Mouse (Mus musculus) liver, embryonic 13.5 days (tissue): ENCODE measurements at regions not wholly inside any gene's neighbourhood (a gene's known extent, or its start where the extent isn't known, plus 50 kb on each side); places are given as distances from the start of the nearest gene placed in this dataset.

Experiments used
- ATAC-seq: fragments of 200-750 bp; cut with Nextera tagmentation; 2 replicates; pipeline ENCODE4 v1.8.0; 2017; ENCODE audit warnings: low read depth, mild to moderate bottlenecking, moderate number of reproducible peaks, moderate library complexity
- DNase-seq: peaks from one replicate; pipeline ENCODE4 v3.0.0; 2022
- H3K27ac ChIP-seq: fragments of 300-500 bp; sonication (generic); 2 replicates; pipeline ENCODE4 v1.5.1; 2015; ENCODE audit warnings: moderate library complexity, mild to moderate bottlenecking, inconsistent platforms
- H3K27me3 ChIP-seq: fragments of 300-500 bp; sonication (generic); 2 replicates; pipeline ENCODE4 v1.6.1; 2015; ENCODE audit warnings: mild to moderate bottlenecking, inconsistent platforms
- H3K36me3 ChIP-seq: fragments of 300-500 bp; sonication (generic); 2 replicates; pipeline ENCODE4 v1.6.1; 2015; ENCODE audit warnings: mild to moderate bottlenecking, inconsistent platforms
- H3K4me1 ChIP-seq: fragments of 300-500 bp; sonication (generic); replicated peaks from 2 replicates; pipeline ENCODE4 v1.6.1; 2015; ENCODE audit warnings: inconsistent platforms
- H3K4me2 ChIP-seq: fragments of 300-500 bp; sonication (generic); 2 replicates; pipeline ENCODE4 v1.6.1; 2015; ENCODE audit warnings: inconsistent platforms, mild to moderate bottlenecking, moderate library complexity
- H3K4me3 ChIP-seq: fragments of 300-500 bp; sonication (generic); replicated peaks from 2 replicates; pipeline ENCODE4 v1.5.1; 2015; ENCODE audit warnings: mild to moderate bottlenecking, inconsistent platforms
- H3K9ac ChIP-seq: fragments of 300-500 bp; sonication (generic); 2 replicates; pipeline ENCODE4 v1.6.1; 2015; ENCODE audit warnings: mild to moderate bottlenecking, inconsistent platforms
- H3K9me3 ChIP-seq: fragments of 300-500 bp; sonication (generic); replicated peaks from 2 replicates; pipeline ENCODE4 v1.6.1; 2016; ENCODE audit warnings: inconsistent platforms
- WGBS: fragments of 180-500 bp; shearing (Covaris S2); methylation state at CpG from one replicate; pipeline ENCODE4 v1.1.7; 2015; ENCODE audit not compliant: insufficient replicate concordance; 5-methylcytosine and 5-hydroxymethylcytosine counted together

DNA sequence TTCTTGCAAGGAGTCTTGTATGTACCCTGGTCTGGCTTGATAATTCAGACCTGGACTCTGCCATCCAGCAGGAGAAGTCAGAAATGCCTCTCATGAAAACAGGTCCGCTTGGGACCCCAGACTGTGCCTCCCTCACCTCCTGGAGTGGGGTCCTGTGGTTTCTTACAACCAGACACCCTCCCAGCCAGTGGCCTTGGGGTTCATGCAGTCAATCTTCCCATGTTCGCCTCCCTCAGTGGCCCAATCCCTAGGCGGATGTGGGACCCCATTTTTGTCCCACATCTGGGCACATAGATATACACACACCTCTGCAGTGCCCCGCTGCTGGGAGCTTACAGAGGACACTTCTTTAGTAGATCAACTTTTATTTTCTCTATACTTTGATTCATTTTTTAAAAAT lies 217.7 kb downstream of the Lrfn2 start:
- WGBS, result 58% methylated on average over 4 of the region's 4 CpGs
- H3K4me1 ChIP-seq, result no peaks in the 10 kb centered on the region
- H3K9ac ChIP-seq, result no peak overlapping the region
- DNase-seq (no peak), ATAC-seq (no peak)
- H3K4me2 ChIP-seq, result no peak overlapping the region
- H3K4me3 ChIP-seq, result no peak overlapping the region
- no peaks in the 10 kb centered on the region for H3K9me3 ChIP-seq
- H3K27me3 ChIP-seq, result no peaks in the 10 kb centered on the region
- no peak overlapping the region for H3K27ac ChIP-seq
- no peaks in the 10 kb centered on the region for H3K36me3 ChIP-seq

GRCm38 (mm10) chr17:49150971-49151422 lies 218.8 kb downstream of the Lrfn2 start:
- no peaks in the 10 kb centered on the region for H3K9me3 ChIP-seq
- no peak overlapping the region for H3K4me2 ChIP-seq
- no peak overlapping the region for H3K27ac ChIP-seq
- H3K4me1 ChIP-seq, result no peaks in the 10 kb centered on the region
- no peaks in the 10 kb centered on the region for H3K27me3 ChIP-seq
- WGBS, result 51% methylated on average over 3 of the region's 3 CpGs
- H3K36me3 ChIP-seq, result no peaks in the 10 kb centered on the region
- no peak overlapping the region for H3K4me3 ChIP-seq
- H3K9ac ChIP-seq, result no peak overlapping the region
- ATAC-seq (no peak), DNase-seq (no peak)

DNA sequence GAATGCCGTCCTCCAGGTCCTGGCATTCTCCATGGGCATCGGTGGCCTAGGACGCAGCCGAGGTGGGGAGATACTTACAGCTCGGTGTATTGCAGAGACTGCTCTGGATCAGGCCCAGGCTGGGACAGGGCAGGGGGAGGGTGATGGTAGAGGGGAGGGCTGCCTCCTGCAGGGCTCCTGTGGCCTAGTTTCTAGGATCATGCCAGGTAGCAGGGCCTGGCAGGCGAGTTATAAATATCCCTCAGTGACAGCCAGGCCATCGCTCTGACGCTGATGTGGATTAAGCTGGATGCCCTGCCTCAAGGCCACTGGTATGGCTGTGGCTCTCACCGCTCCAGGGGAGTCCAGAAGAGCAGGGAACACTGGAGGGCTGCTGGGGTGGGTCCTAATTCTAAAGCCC lies 221.8 kb downstream of the Lrfn2 start:
- ATAC-seq (no peak), DNase-seq (no peak)
- WGBS, result 66% methylated on average over 9 of the region's 9 CpGs
- Histone ChIP-seq H3K4me3 (no peak overlapping the region), H3K9me3 (no peaks in the 10 kb centered on the region), H3K4me1 (no peaks in the 10 kb centered on the region), H3K27ac (no peak overlapping the region), H3K36me3 (no peaks in the 10 kb centered on the region), H3K9ac (no peak overlapping the region), H3K27me3 (no peaks in the 10 kb centered on the region), H3K4me2 (no peak overlapping the region)

GRCm38 (mm10) chr17:49155001-49155515 lies 222.9 kb downstream of the Lrfn2 start:
- WGBS, result 76% methylated on average over 9 of the region's 9 CpGs
- Histone ChIP-seq H3K4me1 (no peaks in the 10 kb centered on the region), H3K27me3 (no peaks in the 10 kb centered on the region), H3K9me3 (no peaks in the 10 kb centered on the region), H3K4me2 (no peak overlapping the region), H3K4me3 (no peak overlapping the region), H3K27ac (no peak overlapping the region), H3K36me3 (no peaks in the 10 kb centered on the region), H3K9ac (no peak overlapping the region)
- ATAC-seq (no peak), DNase-seq (no peak)

- Histone ChIP-seq H3K27me3 (no peaks in the 10 kb centered on the region), H3K9ac (no peak overlapping the region), H3K36me3 (no peaks in the 10 kb centered on the region), H3K4me3 (no peak overlapping the region), H3K27ac (no peak overlapping the region), H3K4me2 (no peak overlapping the region), H3K4me1 (no peaks in the 10 kb centered on the region), H3K9me3 (no peaks in the 10 kb centered on the region)
- ATAC-seq, result no peak
- DNase-seq, result no peak
- WGBS, result 60% methylated on average over 2 of the region's 2 CpGs
Observed at GRCm38 (mm10) chr17:49157586-49157985, 225.4 kb downstream of the Lrfn2 start.

DNA sequence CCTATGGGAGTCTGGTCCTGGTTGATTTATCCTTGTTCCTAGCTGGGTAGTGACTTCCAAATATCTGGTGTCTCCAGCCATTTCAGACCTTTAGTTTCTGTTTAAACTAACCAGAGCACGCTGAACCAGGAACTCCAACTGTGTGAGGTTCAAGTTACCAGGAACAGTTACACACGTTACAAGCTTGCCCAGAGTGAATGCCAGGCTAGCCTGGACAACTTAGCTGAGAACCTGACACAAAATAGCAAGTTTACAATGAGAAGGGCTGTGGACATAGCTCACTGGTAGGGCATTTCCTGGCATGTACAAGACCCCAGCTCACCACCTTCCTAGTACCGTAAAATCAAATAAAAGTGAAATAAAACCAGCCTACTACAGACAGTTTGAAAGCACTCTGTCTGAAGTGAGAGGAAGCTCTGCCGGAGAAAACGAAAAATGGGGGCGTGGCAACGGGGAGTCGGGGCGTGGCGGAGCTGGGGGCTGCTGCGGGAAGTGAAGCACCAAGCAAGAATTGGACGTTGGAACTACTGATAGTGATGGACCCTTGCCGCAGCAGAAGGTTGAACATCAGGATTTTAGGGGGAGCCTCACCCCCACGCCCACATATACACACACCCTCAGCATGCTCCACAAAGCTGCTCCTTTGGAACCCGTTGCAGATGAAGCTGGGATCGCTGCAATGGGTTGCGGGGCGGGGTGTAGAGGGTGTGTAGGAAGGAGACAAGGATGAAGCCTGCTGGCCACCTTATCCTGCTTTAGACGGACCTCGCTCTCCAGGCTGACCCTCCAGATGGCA lies 239.3 kb downstream of the Lrfn2 start:
- ATAC-seq (no peak), DNase-seq (no peak)
- 5% methylated on average over 20 of the region's 20 CpGs for WGBS
- Histone ChIP-seq H3K4me2 (peak overlapping the region; percentile 47), H3K4me3 (0 out of 2 replicates have a peak overlapping the region, but pooled peaks have one; percentile 16), H3K9me3 (no peaks in the 10 kb centered on the region), H3K36me3 (no peaks in the 10 kb centered on the region), H3K4me1 (no peaks in the 10 kb centered on the region), H3K27ac (no peak overlapping the region), H3K9ac (no peak overlapping the region), H3K27me3 (peaks cover 10% of the 10 kb centered on the region)

- DNase-seq, result no peak
- Histone ChIP-seq H3K27ac (no peak overlapping the region), H3K4me1 (no peaks in the 10 kb centered on the region), H3K9ac (no peak overlapping the region), H3K27me3 (peaks cover 10% of the 10 kb centered on the region), H3K4me3 (0 out of 2 replicates have a peak overlapping the region, but pooled peaks have one; percentile 16), H3K4me2 (peak overlapping the region; percentile 47), H3K9me3 (no peaks in the 10 kb centered on the region), H3K36me3 (no peaks in the 10 kb centered on the region)
- 18% methylated on average over 15 of the region's 15 CpGs for WGBS
- no peak for ATAC-seq
Observed at GRCm38 (mm10) chr17:49172052-49172799, 240.0 kb downstream of the Lrfn2 start.

- H3K27ac ChIP-seq, result no peak overlapping the region
- peaks cover 10% of the 10 kb centered on the region for H3K27me3 ChIP-seq
- H3K9me3 ChIP-seq, result no peaks in the 10 kb centered on the region
- H3K4me3 ChIP-seq, result no peak overlapping the region
- ATAC-seq (no peak), DNase-seq (no peak)
- H3K36me3 ChIP-seq, result no peaks in the 10 kb centered on the region
- 45% methylated on average over 8 of the region's 8 CpGs for WGBS
- no peak overlapping the region for H3K4me2 ChIP-seq
- H3K9ac ChIP-seq, result no peak overlapping the region
- no peaks in the 10 kb centered on the region for H3K4me1 ChIP-seq
Observed at GRCm38 (mm10) chr17:49172800-49173150, 240.6 kb downstream of the Lrfn2 start.

DNA sequence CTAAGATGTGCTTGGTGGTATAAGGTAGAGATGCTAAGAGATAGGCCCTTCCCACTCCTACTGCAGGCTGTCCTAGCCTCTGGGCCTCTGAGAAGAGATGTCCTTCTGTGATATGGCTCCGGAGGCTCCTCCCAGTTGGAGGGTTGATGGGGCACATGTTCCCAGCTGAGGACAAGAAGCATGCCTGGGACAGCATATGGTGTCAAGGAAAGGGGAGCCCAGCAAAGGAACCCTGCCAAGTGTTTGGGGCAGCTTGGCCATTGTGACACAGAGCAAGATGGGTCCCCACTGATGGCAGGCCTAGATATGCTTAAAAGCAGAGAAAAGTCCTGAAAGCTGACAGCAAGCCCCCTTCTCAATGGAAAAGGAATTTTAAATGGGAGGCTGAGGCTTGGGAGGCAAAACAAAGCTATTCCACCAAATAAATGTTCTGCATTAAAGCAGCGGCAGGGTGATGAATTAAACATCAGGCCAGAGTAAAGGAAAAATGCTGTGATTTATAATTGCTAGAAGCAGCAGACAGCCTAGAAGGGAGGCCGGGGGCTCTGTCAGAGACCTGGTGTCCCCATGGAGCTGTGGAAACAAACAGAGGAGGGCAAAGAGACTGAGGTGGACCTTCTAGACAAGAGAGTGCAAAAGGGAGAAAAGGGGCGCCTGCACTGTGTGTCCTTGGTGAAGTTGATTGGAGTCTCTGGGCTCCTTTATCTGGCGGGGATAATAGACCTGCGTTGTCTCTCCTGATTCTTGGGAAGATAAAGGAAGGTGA lies 246.0 kb downstream of the Lrfn2 start:
- no peak for DNase-seq
- no peak for ATAC-seq
- WGBS, result 59% methylated on average over 6 of the region's 6 CpGs

GRCm38 (mm10) chr17:49182485-49182884 lies 245.7 kb upstream of the Mocs1 start:
- H3K27me3 ChIP-seq, result no peaks in the 10 kb centered on the region
- no peak overlapping the region for H3K4me2 ChIP-seq
- no peak overlapping the region for H3K9ac ChIP-seq
- no peaks in the 10 kb centered on the region for H3K36me3 ChIP-seq
- ATAC-seq (no peak), DNase-seq (no peak)
- no peaks in the 10 kb centered on the region for H3K4me1 ChIP-seq
- H3K9me3 ChIP-seq, result no peaks in the 10 kb centered on the region
- H3K27ac ChIP-seq, result no peak overlapping the region
- WGBS, result 6% methylated on average over 4 of the region's 4 CpGs
- no peak overlapping the region for H3K4me3 ChIP-seq

More for the DNA sequence above, 246.0 kb downstream of the Lrfn2 start:
- Histone ChIP-seq H3K9me3 (no peaks in the 10 kb centered on the region), H3K9ac (no peak overlapping the region), H3K4me3 (no peak overlapping the region), H3K4me1 (no peaks in the 10 kb centered on the region), H3K27me3 (peaks cover 2% of the 10 kb centered on the region), H3K36me3 (no peaks in the 10 kb centered on the region), H3K4me2 (no peak overlapping the region), H3K27ac (no peak overlapping the region)

- WGBS, result 37% methylated on average over 3 of the region's 3 CpGs
- ATAC-seq (no peak), DNase-seq (no peak)
- no peaks in the 10 kb centered on the region for H3K9me3 ChIP-seq
- no peak overlapping the region for H3K4me3 ChIP-seq
- no peaks in the 10 kb centered on the region for H3K4me1 ChIP-seq
- no peak overlapping the region for H3K27ac ChIP-seq
- no peaks in the 10 kb centered on the region for H3K36me3 ChIP-seq
- no peak overlapping the region for H3K4me2 ChIP-seq
- H3K27me3 ChIP-seq, result no peaks in the 10 kb centered on the region
- no peak overlapping the region for H3K9ac ChIP-seq
Observed at GRCm38 (mm10) chr17:49183917-49184316, 244.2 kb upstream of the Mocs1 start.
